Mouse (Mus musculus) kidney, adult 2 months (tissue): ENCODE measurements around the gene Gpr152. TPM values are rescaled to one million over a fixed set of nuclear protein-coding genes. Genes with fewer than 3 reads are reported as not detected.

Experiments
- DNase-seq: peaks from one replicate; pipeline ENCODE4 v3.0.0; 2021
- H3K27ac ChIP-seq: fragments of 200-500 bp; 2 replicates; pipeline ENCODE4 v1.5.1; 2012; ENCODE audit warnings: low read depth, low read length, control low read depth, inconsistent platforms; ENCODE audit not compliant: insufficient read depth
- H3K27me3 ChIP-seq: fragments of 200-500 bp; replicated peaks from 2 replicates; pipeline ENCODE4 v1.6.1; 2012; ENCODE audit warnings: mild to moderate bottlenecking, moderate library complexity, low read length, inconsistent platforms; ENCODE audit not compliant: control insufficient read depth, insufficient read depth
- H3K36me3 ChIP-seq: fragments of 200-500 bp; 2 replicates; pipeline ENCODE4 v1.6.1; 2012; ENCODE audit warnings: mild to moderate bottlenecking, moderate library complexity, low read length, inconsistent platforms; ENCODE audit not compliant: control insufficient read depth, insufficient read depth
- H3K4me1 ChIP-seq: fragments of 200-500 bp; 2 replicates; pipeline ENCODE4 v1.6.1; 2011; ENCODE audit warnings: low read length; ENCODE audit not compliant: control insufficient read depth, insufficient read depth
- H3K4me3 ChIP-seq: fragments of 200-500 bp; 2 replicates; pipeline ENCODE4 v1.5.1; 2011; ENCODE audit warnings: mild to moderate bottlenecking, low read depth, low read length, control low read depth; ENCODE audit not compliant: insufficient read depth
- CTCF ChIP-seq: fragments of 200-500 bp; conservative IDR thresholded peaks from 2 replicates; pipeline ENCODE4 v1.5.1; 2011; ENCODE audit warnings: low read depth, mild to moderate bottlenecking, control low read depth, low read length, moderate library complexity, mixed read lengths; ENCODE audit not compliant: insufficient read depth, insufficient read length
- POLR2A ChIP-seq: fragments of 200-500 bp; IDR thresholded peaks from one replicate; pipeline ENCODE4 v1.6.1; 2011; ENCODE audit warnings: low read depth, low read length, control low read depth
- WGBS: fragments of 180-500 bp; shearing (Covaris S2); methylation state at CpG from one replicate; pipeline ENCODE4 v1.1.7; 2018; 5-methylcytosine and 5-hydroxymethylcytosine counted together
- polyA plus RNA-seq: library from polyadenylated mRNA; depleted of rRNA; stranded (reverse); fragments of >200 nt; gene quantifications from 2 replicates; pipeline ENCODE4 v1.2.3, GENCODE M21; 2012; rRNA removed

Gene Gpr152
- 0.03 and 0.05 TPM in 2 replicates for polyA plus RNA-seq

- Histone ChIP-seq H3K36me3 (no peaks in the 10 kb centered on the region), H3K27ac (no peak within 1 kb of the TSS), H3K4me1 (no peaks in the 10 kb centered on the region), H3K4me3 (no peak within 1 kb of the TSS), H3K27me3 (no peaks in the 10 kb centered on the region)
- WGBS, result 89% methylated on average over 2 of the region's 2 CpGs
- DNase-seq, result no peak
- TF ChIP-seq CTCF, result no peak
- TF ChIP-seq POLR2A, result no peak
Observed at GRCm38 (mm10) chr19:4139446-4139845, at the start of gene Gpr152. Gene Gpr152 (plus strand): TSS chr19:4139787.

GRCm38 (mm10) chr19:4090446-4090845, 49.1 kb upstream of the Gpr152 start:
- H3K4me3 ChIP-seq, result no peak overlapping the region

GRCm38 (mm10) chr19:4091383-4091782, 48.2 kb upstream of the Gpr152 start:
- Histone ChIP-seq H3K27me3 (no peaks in the 10 kb centered on the region), H3K36me3 (no peaks in the 10 kb centered on the region), H3K4me3 (no peak overlapping the region), H3K27ac (no peak overlapping the region), H3K4me1 (peaks cover 3% of the 10 kb centered on the region; the same call in 1 of the 2 replicates)
- no peak for DNase-seq
- 66% methylated on average over 2 of the region's 2 CpGs for WGBS
- TF ChIP-seq CTCF (no peak), POLR2A (no peak)

More at GRCm38 (mm10) chr19:4090446-4090845, 49.1 kb upstream of the Gpr152 start:
- DNase-seq, result no peak
- Histone ChIP-seq H3K4me1 (no peaks in the 10 kb centered on the region), H3K27me3 (no peaks in the 10 kb centered on the region), H3K36me3 (no peaks in the 10 kb centered on the region), H3K27ac (no peak overlapping the region)
- no peak for TF ChIP-seq CTCF
- no peak for TF ChIP-seq POLR2A
- WGBS, result 89% methylated on average over 3 of the region's 3 CpGs

GRCm38 (mm10) chr19:4092750-4093149, 46.8 kb upstream of the Gpr152 start:
- no peak overlapping the region for H3K27ac ChIP-seq
- H3K27me3 ChIP-seq, result no peaks in the 10 kb centered on the region
- no peak for DNase-seq
- H3K4me3 ChIP-seq, result no peak overlapping the region
- TF ChIP-seq CTCF, result no peak
- TF ChIP-seq POLR2A, result no peak
- 45% methylated on average over 3 of the region's 3 CpGs for WGBS
- no peaks in the 10 kb centered on the region for H3K36me3 ChIP-seq
- H3K4me1 ChIP-seq, result peaks cover 4% of the 10 kb centered on the region; the same call in 1 of the 2 replicates

- Histone ChIP-seq H3K27me3 (no peaks in the 10 kb centered on the region), H3K36me3 (no peaks in the 10 kb centered on the region), H3K4me3 (no peak overlapping the region), H3K4me1 (peaks cover 9% of the 10 kb centered on the region; the same call in 1 of the 2 replicates), H3K27ac (no peak overlapping the region)
- no peak for DNase-seq
- no peak for TF ChIP-seq POLR2A
- TF ChIP-seq CTCF, result no peak
- whole genome bisulfite sequencing, result 66% methylated on average over 7 of the region's 7 CpGs
Observed at GRCm38 (mm10) chr19:4093772-4094171, 45.8 kb upstream of the Gpr152 start.

GRCm38 (mm10) chr19:4094348-4094747, 45.2 kb upstream of the Gpr152 start:
- no peak for DNase-seq
- H3K36me3 ChIP-seq, result no peaks in the 10 kb centered on the region
- peaks cover 11% of the 10 kb centered on the region; the same call in 1 of the 2 replicates for H3K4me1 ChIP-seq
- no peaks in the 10 kb centered on the region for H3K27me3 ChIP-seq
- 74% methylated on average over 3 of the region's 3 CpGs for WGBS
- no peak overlapping the region for H3K4me3 ChIP-seq
- no peak for TF ChIP-seq POLR2A
- TF ChIP-seq CTCF, result no peak
- no peak overlapping the region for H3K27ac ChIP-seq

GRCm38 (mm10) chr19:4094774-4095303, 44.7 kb upstream of the Gpr152 start:
- DNase-seq, result no peak
- WGBS, result 79% methylated on average over 5 of the region's 5 CpGs
- TF ChIP-seq CTCF (no peak), POLR2A (no peak)

GRCm38 (mm10) chr19:4095802-4096201, 43.8 kb upstream of the Gpr152 start:
- H3K4me3 ChIP-seq, result no peak overlapping the region
- no peak overlapping the region for H3K27ac ChIP-seq
- H3K36me3 ChIP-seq, result no peaks in the 10 kb centered on the region
- WGBS, result 79% methylated on average over 3 of the region's 3 CpGs
- TF ChIP-seq POLR2A, result no peak
- no peak for TF ChIP-seq CTCF
- no peak for DNase-seq
- peaks cover 11% of the 10 kb centered on the region; the same call in 1 of the 2 replicates for H3K4me1 ChIP-seq
- no peaks in the 10 kb centered on the region for H3K27me3 ChIP-seq

More at GRCm38 (mm10) chr19:4094774-4095303, 44.7 kb upstream of the Gpr152 start:
- Histone ChIP-seq H3K27me3 (no peaks in the 10 kb centered on the region), H3K4me3 (no peak overlapping the region), H3K4me1 (peaks cover 11% of the 10 kb centered on the region; the same call in 1 of the 2 replicates), H3K36me3 (no peaks in the 10 kb centered on the region), H3K27ac (no peak overlapping the region)
